Mouse (Mus musculus): Measurements from ENCODE around the gene Sytl3. TPM values are rescaled to one million over a fixed set of nuclear protein-coding genes. Genes with fewer than 3 reads are reported as not detected.

The Sytl3 gene
- polyA plus RNA-seq, 1 experiment from 2014 or later, result 0.31 TPM

GRCm38 (mm10) chr17:6787241-6787640 is 128.3 kb downstream of the Sytl3 start:
- H3K36me3 ChIP-seq, result no peaks in the 10 kb centered on the region
- no peak overlapping the region for H3K4me2 ChIP-seq
- H3K9me3 ChIP-seq, result no peaks in the 10 kb centered on the region
- H3K9ac ChIP-seq, result no peak overlapping the region
- 83% methylated on average over 4 of the region's 4 CpGs for WGBS
- peaks cover 8% of the 10 kb centered on the region for H3K27me3 ChIP-seq
- H3K4me3 ChIP-seq, result no peak overlapping the region
- ATAC-seq (ENCODE audit: insufficient number of reproducible peaks, insufficient read depth, low FRiP score, low TSS enrichment, low read depth), result no peak
- no peak overlapping the region for H3K27ac ChIP-seq
- peaks cover 2% of the 10 kb centered on the region for H3K4me1 ChIP-seq

Other genes starting within 250 kb of the Sytl3 start
- gene Dynlt1b, start 229.0 kb upstream of the Sytl3 start, polyA plus RNA-seq (2015; fragmentation: Nextera tagmentation; extraction: Ambion mirVana), result 511 and 514 TPM in 2 replicates
- gene Dynlt1c, start 57.4 kb upstream of the Sytl3 start, polyA plus RNA-seq (2015; fragmentation: Nextera tagmentation; extraction: Ambion mirVana), result 60.2 and 64.6 TPM in 2 replicates
- gene Dynlt1f, start 3.2 kb upstream of the Sytl3 start, polyA plus RNA-seq (2015; fragmentation: Nextera tagmentation; extraction: Ambion mirVana), result 249 and 255 TPM in 2 replicates
- gene Ezr, start 123.7 kb downstream of the Sytl3 start, polyA plus RNA-seq (2015; fragmentation: Nextera tagmentation; extraction: Ambion mirVana), result 51.5 and 60.4 TPM in 2 replicates

Data from embryonic facial prominence, embryonic 13.5 days (tissue).